Mouse (Mus musculus) limb, embryonic 11.5 days (tissue): ENCODE data around the gene Adh5. TPM values are rescaled to one million over a fixed set of nuclear protein-coding genes. Genes with fewer than 3 reads are reported as not detected.

Experiments
- ATAC-seq: fragments of 200-750 bp; cut with Nextera tagmentation; 2 replicates; pipeline ENCODE4 v1.8.0; 2017; ENCODE audit warnings: low read depth; ENCODE audit not compliant: insufficient number of reproducible peaks, low FRiP score, low TSS enrichment
- DNase-seq: peaks from one replicate; pipeline ENCODE4 v3.0.0-alpha.2; 2015; ENCODE audit warnings: low spot score
- H3K27ac ChIP-seq: fragments of 300-500 bp; sonication (generic); replicated peaks from 2 replicates; pipeline ENCODE4 v1.5.1; 2014; ENCODE audit warnings: low read depth, mild to moderate bottlenecking, low read length
- H3K27me3 ChIP-seq: fragments of 300-500 bp; sonication (generic); 2 replicates; pipeline ENCODE4 v1.6.1; 2014; ENCODE audit warnings: mild to moderate bottlenecking, low read length, mixed read lengths; ENCODE audit not compliant: control insufficient read depth, insufficient read depth
- H3K36me3 ChIP-seq: fragments of 300-500 bp; sonication (generic); 2 replicates; pipeline ENCODE4 v1.6.1; 2014; ENCODE audit warnings: mild to moderate bottlenecking, low read length, moderate library complexity, mixed read lengths; ENCODE audit not compliant: control insufficient read depth, insufficient read depth
- H3K4me1 ChIP-seq: fragments of 300-500 bp; sonication (generic); 2 replicates; pipeline ENCODE4 v1.6.1; 2014; ENCODE audit warnings: low read length, mixed read lengths; ENCODE audit not compliant: control insufficient read depth, insufficient read depth
- H3K4me2 ChIP-seq: fragments of 300-500 bp; sonication (generic); 2 replicates; pipeline ENCODE4 v1.6.1; 2014; ENCODE audit warnings: low read depth, mild to moderate bottlenecking, moderate library complexity; ENCODE audit not compliant: severe bottlenecking
- H3K4me3 ChIP-seq: fragments of 300-500 bp; sonication (generic); 2 replicates; pipeline ENCODE4 v1.5.1; 2014; ENCODE audit warnings: low read depth, low read length
- H3K9ac ChIP-seq: fragments of 300-500 bp; sonication (generic); 2 replicates; pipeline ENCODE4 v1.6.1; 2014; ENCODE audit warnings: mild to moderate bottlenecking, low read length
- H3K9me3 ChIP-seq: fragments of 300-500 bp; sonication (generic); 2 replicates; pipeline ENCODE4 v1.6.1; 2016; ENCODE audit warnings: low read length; ENCODE audit not compliant: control insufficient read depth
- WGBS: fragments of 180-500 bp; shearing (Covaris S2); extraction: QIAGEN DNeasy Blood & Tissue Kit; methylation state at CpG from one replicate; pipeline ENCODE4 v1.1.7; 2014; 5-methylcytosine and 5-hydroxymethylcytosine counted together
- polyA plus RNA-seq: library from polyadenylated mRNA; unstranded; fragments of >200 nt; fragmentation: Nextera tagmentation; extraction: Ambion mirVana; gene quantifications from 2 replicates; pipeline ENCODE4 v1.2.1, GENCODE M21; 2014

The Adh5 gene
- polyA plus RNA-seq, 1 experiment from 2014 or later, result 243 TPM

DNA sequence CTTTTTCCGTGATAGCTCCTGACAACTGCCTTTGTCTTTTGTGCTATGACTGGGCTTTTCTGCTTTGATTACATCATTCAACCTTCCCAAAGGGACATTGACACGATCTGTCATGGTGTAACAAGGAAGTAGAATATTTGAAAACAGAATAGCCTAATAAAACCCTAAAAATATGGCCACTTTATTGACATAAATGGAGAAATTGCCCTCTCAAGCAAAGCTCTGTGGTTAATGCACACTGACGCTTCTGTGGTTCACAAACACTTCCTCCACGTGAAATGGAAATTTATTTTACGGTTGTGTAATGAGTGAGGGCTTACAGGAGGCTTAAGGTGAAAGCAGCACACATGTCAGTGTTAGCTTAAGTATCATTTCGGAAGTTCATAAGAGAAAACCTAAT, 23.5 kb upstream of the Adh5 start:
- no peaks in the 10 kb centered on the region for H3K9me3 ChIP-seq
- H3K4me2 ChIP-seq, result no peak overlapping the region
- H3K27me3 ChIP-seq, result no peaks in the 10 kb centered on the region
- no peaks in the 10 kb centered on the region for H3K4me1 ChIP-seq
- H3K36me3 ChIP-seq, result no peaks in the 10 kb centered on the region
- 71% methylated on average over 6 of the region's 6 CpGs for WGBS
- no peak overlapping the region for H3K27ac ChIP-seq
- no peak overlapping the region for H3K9ac ChIP-seq
- ATAC-seq (no peak), DNase-seq (no peak)
- no peak overlapping the region for H3K4me3 ChIP-seq

DNA sequence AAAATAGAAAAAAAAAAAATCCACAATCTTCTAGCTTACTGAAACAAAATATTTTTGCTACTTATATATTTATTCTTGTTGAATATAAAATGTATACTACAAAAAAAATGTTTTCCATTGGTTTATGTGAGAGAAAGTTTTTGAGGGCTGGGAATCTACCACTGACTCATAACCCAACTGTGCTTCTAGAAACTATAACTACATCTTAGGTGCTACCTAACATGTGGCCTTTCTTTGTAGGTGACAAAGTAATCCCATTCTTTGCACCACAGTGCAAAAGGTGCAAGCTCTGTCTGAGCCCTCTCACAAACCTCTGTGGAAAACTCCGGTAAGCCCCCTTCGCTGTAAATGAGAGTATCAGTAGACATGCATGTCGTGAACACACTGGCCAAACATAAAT, 22.5 kb upstream of the Adh5 start:
- Histone ChIP-seq H3K27me3 (no peaks in the 10 kb centered on the region), H3K9me3 (no peaks in the 10 kb centered on the region), H3K4me3 (no peak overlapping the region), H3K4me2 (no peak overlapping the region), H3K9ac (no peak overlapping the region), H3K36me3 (no peaks in the 10 kb centered on the region), H3K4me1 (no peaks in the 10 kb centered on the region), H3K27ac (no peak overlapping the region)
- 93% methylated on average over 3 of the region's 3 CpGs for WGBS
- no peak for DNase-seq
- ATAC-seq, result no peak

DNA sequence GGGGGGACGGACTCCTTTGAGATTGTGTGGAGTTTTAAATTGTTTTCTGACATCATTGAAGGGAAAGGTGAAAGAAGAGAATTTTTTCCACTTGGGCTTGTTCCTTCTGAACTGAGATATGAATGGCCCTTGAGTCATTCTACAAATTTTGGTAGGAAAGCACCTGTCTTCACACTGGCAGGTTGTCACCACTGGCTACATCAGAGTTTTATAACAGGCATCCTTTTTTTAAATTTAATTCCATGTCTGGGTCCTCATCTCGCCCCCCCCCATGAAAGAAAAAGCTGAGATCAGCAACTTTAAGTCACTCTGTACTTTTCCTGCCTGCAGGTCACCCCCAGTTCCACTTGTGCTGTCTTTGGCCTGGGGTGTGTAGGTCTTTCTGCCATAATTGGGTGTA, 19.2 kb upstream of the Adh5 start:
- H3K9me3 ChIP-seq, result no peaks in the 10 kb centered on the region
- H3K27ac ChIP-seq, result no peak overlapping the region
- no peaks in the 10 kb centered on the region for H3K36me3 ChIP-seq
- no peak overlapping the region for H3K4me3 ChIP-seq
- DNase-seq (no peak), ATAC-seq (no peak)
- no peaks in the 10 kb centered on the region for H3K27me3 ChIP-seq
- H3K9ac ChIP-seq, result no peak overlapping the region
- no peak overlapping the region for H3K4me2 ChIP-seq
- no peaks in the 10 kb centered on the region for H3K4me1 ChIP-seq
- 61% methylated on average over 2 of the region's 2 CpGs for WGBS

DNA sequence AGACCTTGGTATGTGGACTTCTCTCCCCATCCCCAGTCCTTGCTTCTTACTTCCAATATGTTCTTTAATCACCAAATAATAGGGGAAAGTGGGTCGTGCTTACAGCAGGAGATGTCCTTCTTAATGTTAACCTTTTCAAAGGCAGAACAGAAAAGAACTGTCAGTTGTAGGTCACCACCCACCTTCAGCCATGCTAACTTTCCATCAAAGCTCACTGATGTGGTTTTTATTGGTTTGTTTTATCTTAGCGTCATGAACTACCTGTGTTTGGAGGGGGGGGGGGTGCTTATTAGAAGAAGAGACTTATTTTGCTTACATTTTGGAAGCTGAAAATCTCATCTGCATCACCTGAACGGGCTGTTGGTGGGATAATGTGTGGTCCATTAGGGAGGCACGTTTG, 18.6 kb upstream of the Adh5 start:
- no peak overlapping the region for H3K9ac ChIP-seq
- ATAC-seq, result no peak
- H3K9me3 ChIP-seq, result no peaks in the 10 kb centered on the region
- no peak overlapping the region for H3K27ac ChIP-seq
- H3K4me1 ChIP-seq, result no peaks in the 10 kb centered on the region
- DNase-seq, result no peak
- H3K4me3 ChIP-seq, result no peak overlapping the region
- no peak overlapping the region for H3K4me2 ChIP-seq
- 69% methylated on average over 4 of the region's 4 CpGs for WGBS
- H3K36me3 ChIP-seq, result no peaks in the 10 kb centered on the region
- H3K27me3 ChIP-seq, result no peaks in the 10 kb centered on the region

DNA sequence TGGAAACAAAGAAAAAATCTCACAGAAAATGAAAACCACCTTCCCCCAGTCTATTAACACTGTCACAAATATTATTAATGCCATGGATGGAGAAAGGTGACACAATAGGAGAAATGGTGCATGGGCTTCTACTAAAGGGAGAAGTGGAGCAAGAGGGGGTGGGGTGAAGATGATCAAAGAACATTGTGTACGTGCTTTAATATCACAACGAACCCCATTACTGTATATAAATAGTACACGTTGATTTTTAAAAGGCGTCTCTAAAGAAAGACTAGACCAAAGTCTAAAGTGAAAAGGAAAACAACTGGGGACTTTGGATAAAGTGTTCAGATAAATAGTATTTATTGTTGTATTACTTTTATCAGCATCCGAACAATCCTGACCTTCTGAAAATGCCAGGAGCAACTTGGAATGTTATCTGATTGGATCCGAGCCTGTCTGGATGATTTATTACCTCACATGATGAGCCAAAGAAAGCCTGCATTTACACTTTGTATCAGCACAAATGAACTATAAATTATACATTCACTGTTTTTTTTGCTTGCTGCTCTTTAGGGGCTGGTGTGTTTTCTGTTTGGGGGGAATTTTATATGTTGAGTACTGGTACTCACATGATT, 12.4 kb upstream of the Adh5 start:
- Histone ChIP-seq H3K27me3 (no peaks in the 10 kb centered on the region), H3K9me3 (no peaks in the 10 kb centered on the region), H3K4me2 (no peak overlapping the region), H3K4me1 (no peaks in the 10 kb centered on the region), H3K36me3 (no peaks in the 10 kb centered on the region), H3K9ac (no peak overlapping the region), H3K27ac (no peak overlapping the region), H3K4me3 (no peak overlapping the region)
- ATAC-seq (no peak), DNase-seq (no peak)
- WGBS, result 85% methylated on average over 6 of the region's 6 CpGs

DNA sequence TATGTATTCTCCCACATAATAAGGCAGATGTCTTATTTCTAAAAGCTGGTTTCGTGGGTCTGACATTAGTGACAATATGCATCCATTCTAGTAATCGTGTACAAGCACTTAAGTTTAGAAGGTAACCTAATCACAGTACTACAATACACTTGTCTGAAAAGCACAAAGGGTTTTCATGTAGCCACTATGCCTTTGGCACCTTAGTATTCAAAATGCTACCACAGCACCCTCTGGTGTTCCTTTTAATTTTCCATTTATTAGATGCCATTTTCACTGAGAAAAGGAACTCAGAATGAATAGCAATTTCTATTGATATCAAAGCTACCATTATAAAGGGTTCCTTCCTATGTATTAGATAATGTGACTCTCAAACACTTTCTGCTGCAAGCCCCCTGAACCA, 11.1 kb upstream of the Adh5 start:
- no peak overlapping the region for H3K4me3 ChIP-seq
- H3K27ac ChIP-seq, result no peak overlapping the region
- H3K4me2 ChIP-seq, result no peak overlapping the region
- ATAC-seq (no peak), DNase-seq (no peak)
- H3K9me3 ChIP-seq, result no peaks in the 10 kb centered on the region
- H3K27me3 ChIP-seq, result no peaks in the 10 kb centered on the region
- 77% methylated on average over 2 of the region's 2 CpGs for WGBS
- H3K9ac ChIP-seq, result no peak overlapping the region
- no peaks in the 10 kb centered on the region for H3K4me1 ChIP-seq
- H3K36me3 ChIP-seq, result no peaks in the 10 kb centered on the region

DNA sequence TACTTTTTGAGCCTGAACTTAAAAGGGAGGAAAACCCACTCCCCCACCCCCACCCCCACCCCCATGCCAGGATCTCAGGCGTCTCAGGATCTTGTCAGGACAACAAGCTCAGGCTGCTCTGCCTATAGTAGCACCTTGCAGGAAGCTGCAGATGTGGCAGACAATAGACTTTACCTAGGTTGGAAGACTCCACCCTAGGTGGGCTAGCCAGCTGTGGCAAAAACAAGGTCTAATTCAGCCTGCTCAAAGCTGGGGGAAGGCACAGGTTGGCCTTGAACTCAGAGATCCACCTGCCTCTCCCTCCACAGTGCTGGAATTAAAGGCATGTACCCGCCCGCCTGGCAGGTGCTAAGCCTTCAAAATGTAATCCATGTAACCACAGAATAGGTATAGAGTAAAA, 4.2 kb upstream of the Adh5 start:
- 82% methylated on average over 3 of the region's 3 CpGs for WGBS
- Histone ChIP-seq H3K4me2 (no peak overlapping the region), H3K9me3 (no peaks in the 10 kb centered on the region), H3K9ac (no peak overlapping the region), H3K27me3 (no peaks in the 10 kb centered on the region), H3K27ac (no peak overlapping the region), H3K4me1 (no peaks in the 10 kb centered on the region), H3K36me3 (no peaks in the 10 kb centered on the region), H3K4me3 (no peak overlapping the region)
- DNase-seq (no peak), ATAC-seq (no peak)

DNA sequence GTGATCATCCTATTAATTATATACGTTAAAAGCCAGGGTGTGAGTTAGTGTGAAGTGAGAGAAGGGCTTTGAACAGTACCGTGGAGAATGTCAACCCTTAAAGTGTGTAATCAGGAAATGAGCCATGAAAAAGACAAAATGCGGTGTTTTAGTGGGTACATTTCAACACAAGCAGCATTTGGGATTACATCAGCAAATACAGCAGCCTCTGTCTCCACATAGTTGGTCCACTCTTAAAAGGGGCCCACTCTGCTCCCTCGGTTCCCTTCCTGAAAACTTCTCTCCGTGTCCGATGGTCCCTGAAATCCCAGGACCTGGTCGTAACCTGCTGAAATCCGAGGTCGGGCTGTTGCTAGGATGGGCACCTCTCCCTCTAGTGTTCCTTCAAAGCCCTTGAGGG, 690 bp upstream of the Adh5 start:
- no peaks in the 10 kb centered on the region; the same call in 1 of the 2 replicates for H3K36me3 ChIP-seq
- ATAC-seq, result no peak; the same call in 1 of the 2 replicates
- WGBS, result 4% methylated on average over 9 of the region's 9 CpGs

DNA sequence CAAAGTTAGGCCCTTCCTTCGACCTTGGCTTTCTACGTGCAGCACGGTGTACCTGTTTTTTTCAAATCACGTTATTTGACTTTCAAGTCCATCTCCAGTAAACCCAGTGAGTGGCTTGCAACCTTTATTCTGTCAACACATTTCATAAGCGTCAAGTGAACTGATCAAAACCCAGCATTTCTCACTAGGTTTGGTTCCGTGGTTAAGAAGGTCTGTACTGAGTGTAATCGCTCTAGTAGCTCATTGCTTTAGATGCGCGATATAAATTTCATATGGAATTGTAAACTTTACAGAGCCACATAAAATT, 525 bp downstream of the Adh5 start:
- H3K4me2 ChIP-seq, result peak overlapping the region; percentile 62
- H3K36me3 ChIP-seq, result no peaks in the 10 kb centered on the region; the same call in 1 of the 2 replicates
- peak overlapping the region; percentile 55 for H3K4me3 ChIP-seq
- peak overlapping the region; percentile 38; the same call in 1 of the 2 replicates for H3K27ac ChIP-seq
- 5% methylated on average over 9 of the region's 9 CpGs for WGBS
- H3K27me3 ChIP-seq, result no peaks in the 10 kb centered on the region
- ATAC-seq (no peak), DNase-seq (no peak)
- no peaks in the 10 kb centered on the region for H3K4me1 ChIP-seq
- peak overlapping the region; percentile 76 for H3K9ac ChIP-seq
- no peaks in the 10 kb centered on the region for H3K9me3 ChIP-seq

More for the DNA sequence above, 690 bp upstream of the Adh5 start:
- Histone ChIP-seq H3K27me3 (no peaks in the 10 kb centered on the region), H3K9me3 (no peaks in the 10 kb centered on the region), H3K27ac (peak overlapping the region; percentile 38), H3K9ac (peak overlapping the region; percentile 62), H3K4me1 (no peaks in the 10 kb centered on the region), H3K4me3 (peak overlapping the region; percentile 55), H3K4me2 (peak overlapping the region; percentile 62)
- no peak for DNase-seq
